Mouse (Mus musculus) naive thymus-derived CD4-positive, alpha-beta T cell, adult 5 months (primary cell): Measurements from ENCODE around the gene C1ra. TPM values are rescaled to one million over a fixed set of nuclear protein-coding genes. Genes with fewer than 3 reads are reported as not detected.

Experiments used
- polyA plus RNA-seq: library from polyadenylated mRNA; unstranded; fragments of 100-300 nt; shearing (Covaris generic); gene quantifications from one replicate; pipeline ENCODE4 v1.2.1, GENCODE M21; 2017

Gene C1ra
- not detected for polyA plus RNA-seq

DNA sequence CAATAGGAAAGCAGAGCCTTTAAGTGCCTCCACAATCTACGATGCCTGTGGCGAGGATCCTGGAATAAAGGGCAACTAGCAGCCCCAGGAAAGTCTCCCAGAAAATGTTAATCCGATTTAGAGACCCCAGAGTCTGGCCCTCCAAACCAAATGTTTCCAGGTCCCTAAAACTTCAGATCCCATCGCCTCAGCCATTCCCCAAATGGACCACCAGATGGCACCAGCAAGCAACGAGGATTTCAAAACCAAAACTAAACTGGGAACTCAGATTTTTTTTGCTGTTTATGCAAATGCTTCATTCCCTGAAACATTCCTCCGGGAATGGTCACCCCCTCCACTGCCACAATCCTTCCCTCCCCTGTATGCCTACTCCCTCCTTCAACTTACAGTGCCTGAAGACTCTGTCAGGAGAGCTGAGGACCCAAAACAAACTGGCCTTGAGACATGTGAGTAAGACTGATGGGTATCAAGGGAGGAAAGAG, at the start of gene C1ra:
C1ra (plus strand) TSS at position 51 of the 482 bp plus-strand sequence.

DNA sequence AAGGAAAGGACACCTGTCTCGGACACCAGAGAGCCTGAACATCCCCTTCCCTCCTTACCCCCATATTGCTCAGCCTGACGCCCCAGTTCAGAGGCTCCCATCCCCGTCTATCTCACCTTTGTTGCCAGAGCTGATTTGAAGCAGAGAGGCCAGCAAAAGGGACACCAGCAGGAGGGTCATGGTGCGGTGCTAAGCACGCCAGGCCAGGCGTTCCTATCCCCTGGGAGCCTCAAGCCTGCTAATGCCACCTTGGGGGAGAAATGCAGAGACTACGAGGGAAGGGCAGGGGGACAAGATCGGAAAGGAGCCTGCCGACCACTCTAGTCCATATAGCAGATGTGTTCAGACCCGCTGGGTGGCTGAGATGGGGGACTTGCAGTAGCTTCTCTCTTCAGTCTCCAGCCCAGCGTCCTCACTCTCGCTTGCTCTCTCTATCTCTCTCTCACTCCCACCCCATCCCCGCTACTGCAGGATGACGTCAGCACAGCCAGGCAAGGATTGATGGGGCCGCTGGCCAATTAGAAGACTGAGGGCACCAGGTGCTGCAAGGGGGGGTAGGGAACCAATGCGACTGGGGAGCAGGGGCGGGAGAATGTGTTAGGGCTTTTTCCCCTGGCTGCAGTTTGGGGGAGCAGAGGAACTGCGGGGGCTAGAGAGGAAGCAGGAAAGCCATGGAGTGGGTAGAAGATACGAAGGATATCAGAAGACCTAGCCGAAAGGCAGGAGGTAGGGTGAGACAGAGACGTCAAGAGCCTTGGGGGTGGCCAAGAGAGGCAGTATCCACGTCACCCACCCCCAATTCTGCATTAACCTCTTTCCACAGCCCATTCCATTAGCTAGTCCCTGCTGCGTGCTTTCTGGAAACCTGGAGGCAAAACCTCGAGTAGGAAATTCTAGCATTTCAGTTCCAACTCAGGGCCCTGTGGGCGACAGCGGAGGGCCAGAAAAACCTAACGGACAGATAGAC, 47.6 kb upstream of the C1ra start, which contains the start of gene Clstn3:
Clstn3 (minus strand) TSS at position 490 of the 967 bp plus-strand sequence.

GRCm38 (mm10) chr6:124492842-124493561, 19.2 kb upstream of the C1ra start, which contains the start of gene C1rl:
Gene C1rl (plus strand): TSS chr6:124493113.

DNA sequence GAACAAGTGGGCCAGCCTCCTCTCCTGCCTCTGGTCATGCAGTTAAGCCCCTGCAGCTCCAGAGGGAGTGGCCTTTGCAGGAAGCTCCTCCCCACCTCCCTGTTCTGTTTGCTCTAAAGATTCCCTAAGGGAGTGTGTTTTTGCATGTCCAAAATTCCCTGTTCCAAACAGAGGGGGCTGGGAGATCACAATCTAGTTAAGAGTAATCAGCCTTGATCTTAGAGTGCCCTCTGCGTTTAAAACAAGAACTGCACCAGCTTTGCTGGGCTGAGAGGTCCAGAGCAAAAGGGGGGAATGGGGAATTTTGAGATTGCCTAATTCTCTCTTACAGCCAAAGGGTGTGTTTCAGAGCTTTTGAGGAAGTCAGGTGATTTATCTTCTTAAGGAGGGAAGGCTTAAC, 30.1 kb downstream of the C1ra start, which contains the start of gene C1s1:
C1s1 (minus strand) TSS at position 76 of the 400 bp plus-strand sequence.

DNA sequence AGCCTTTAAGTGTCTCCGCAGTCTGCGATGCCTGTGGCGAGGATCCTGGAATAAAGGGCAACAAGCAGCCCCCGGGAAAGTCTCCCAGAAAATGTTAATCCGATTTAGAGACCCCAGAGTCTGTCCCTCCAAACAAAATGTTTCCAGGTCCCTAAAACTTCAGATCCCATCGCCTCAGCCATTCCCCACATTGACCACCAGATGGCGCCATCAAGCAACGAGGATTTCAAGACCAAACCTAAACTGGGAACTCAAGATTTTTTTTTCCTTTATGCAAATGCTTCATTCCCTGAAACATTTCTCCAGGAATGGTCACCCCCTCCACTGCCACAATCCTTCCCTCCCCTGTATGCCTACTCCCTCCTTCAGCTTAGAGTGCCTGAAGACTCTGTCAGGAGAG, 57.8 kb downstream of the C1ra start, which contains the start of gene C1rb:
C1rb (plus strand) TSS at position 269 of the 400 bp plus-strand sequence.

Other genes with a start within 250 kb of the C1ra start
- gene Cd163, start 207.7 kb upstream of the C1ra start, polyA plus RNA-seq: 0.70 TPM
- 67.9 TPM for gene Pex5, start 97.3 kb upstream of the C1ra start, polyA plus RNA-seq
- 0.85 TPM for gene Clstn3, start 47.6 kb upstream of the C1ra start, polyA plus RNA-seq
- gene C1rl, start 19.3 kb upstream of the C1ra start, polyA plus RNA-seq: not detected
- not detected for gene C1s1, start 30.0 kb downstream of the C1ra start, polyA plus RNA-seq
- not detected for gene C1rb, start 57.9 kb downstream of the C1ra start, polyA plus RNA-seq
- gene C1s2, start 123.7 kb downstream of the C1ra start, polyA plus RNA-seq: not detected
- 54.5 TPM for gene Lpcat3, start 150.6 kb downstream of the C1ra start, polyA plus RNA-seq
- gene Emg1, start 199.8 kb downstream of the C1ra start, polyA plus RNA-seq: 347 TPM
- 133 TPM for gene Phb2, start 199.9 kb downstream of the C1ra start, polyA plus RNA-seq
- 209 TPM for gene Ptpn6, start 226.3 kb downstream of the C1ra start, polyA plus RNA-seq
- gene Grcc10, start 229.0 kb downstream of the C1ra start, polyA plus RNA-seq: 275 TPM
- not detected for gene Gm45234, start 243.6 kb downstream of the C1ra start, polyA plus RNA-seq
- 40.2 TPM for gene Atn1, start 244.1 kb downstream of the C1ra start, polyA plus RNA-seq